Mouse (Mus musculus) layer of hippocampus, adult 11-12 months (tissue): Measurements from ENCODE around the gene E330021D16Rik.

Experiments
- DNase-seq: peaks from one replicate; pipeline ENCODE4 v3.0.0; 2022; ENCODE audit warnings: low spot score

E330021D16Rik gene

DNA sequence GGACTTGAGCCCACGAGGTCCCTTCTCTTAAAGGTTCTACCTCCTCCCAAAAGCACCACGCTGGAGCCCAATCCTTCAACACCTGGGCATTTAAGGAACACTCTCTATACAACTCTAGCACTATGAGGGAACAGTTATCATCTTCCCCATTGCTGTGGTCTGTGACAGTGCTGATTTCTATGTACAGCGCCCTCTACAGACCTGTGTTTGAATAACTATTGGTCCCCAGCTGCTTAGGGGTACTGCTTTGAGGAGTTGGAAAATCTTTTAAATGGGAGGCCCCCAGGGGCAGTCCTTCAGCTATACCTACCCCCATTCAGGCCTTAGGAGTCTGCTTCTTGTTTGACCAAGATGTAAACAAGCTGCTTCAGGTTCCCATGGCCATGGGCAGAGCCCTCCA lies 5.7 kb upstream of the E330021D16Rik start:
- DNase-seq = no peak

DNA sequence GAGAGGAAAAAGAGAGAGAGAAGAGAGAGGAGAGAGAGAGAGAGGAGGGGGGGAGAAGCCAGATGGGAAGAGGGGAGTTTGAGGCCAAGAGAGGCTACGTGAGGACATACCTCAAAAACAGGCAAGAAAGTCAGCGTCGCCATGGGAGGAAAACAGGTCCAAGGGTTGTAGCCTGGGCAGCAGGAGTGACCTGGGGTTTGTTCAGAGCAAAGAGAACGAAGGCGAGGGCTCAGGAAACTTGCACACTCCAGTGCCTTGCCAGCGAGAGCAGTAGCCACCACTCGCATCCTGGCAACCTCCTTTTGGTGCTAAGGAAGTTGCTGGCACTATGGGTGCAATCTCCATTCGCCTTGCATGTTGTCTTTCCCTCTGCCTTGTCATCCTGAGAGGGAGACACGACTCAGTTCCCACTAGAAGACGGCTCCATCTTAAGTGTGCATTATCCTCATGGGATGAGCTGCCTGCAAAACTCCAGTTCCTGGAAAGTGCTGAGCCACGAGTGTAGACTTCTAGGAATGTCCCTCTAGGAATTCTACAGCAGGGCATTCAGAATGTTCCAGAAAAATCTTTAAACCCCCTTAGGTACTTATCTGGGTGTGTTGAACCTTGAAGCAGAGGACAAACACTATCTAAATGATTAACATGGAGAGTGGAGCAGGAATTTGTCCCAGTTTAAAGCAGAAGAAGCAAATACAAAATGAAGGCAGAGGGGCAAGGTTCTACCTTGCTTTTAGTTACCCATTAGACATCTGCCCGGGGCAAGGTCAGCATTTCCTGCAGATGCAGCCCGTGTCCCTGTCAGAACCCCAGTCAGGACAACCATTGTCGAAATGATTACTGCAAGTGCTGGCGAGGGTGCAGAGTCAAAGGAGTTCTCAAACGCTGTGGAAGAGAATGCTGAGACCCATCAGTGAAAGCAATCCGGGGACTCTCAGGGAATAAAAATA lies 3.8 kb upstream of the E330021D16Rik start:
- DNase-seq = no peak

DNA sequence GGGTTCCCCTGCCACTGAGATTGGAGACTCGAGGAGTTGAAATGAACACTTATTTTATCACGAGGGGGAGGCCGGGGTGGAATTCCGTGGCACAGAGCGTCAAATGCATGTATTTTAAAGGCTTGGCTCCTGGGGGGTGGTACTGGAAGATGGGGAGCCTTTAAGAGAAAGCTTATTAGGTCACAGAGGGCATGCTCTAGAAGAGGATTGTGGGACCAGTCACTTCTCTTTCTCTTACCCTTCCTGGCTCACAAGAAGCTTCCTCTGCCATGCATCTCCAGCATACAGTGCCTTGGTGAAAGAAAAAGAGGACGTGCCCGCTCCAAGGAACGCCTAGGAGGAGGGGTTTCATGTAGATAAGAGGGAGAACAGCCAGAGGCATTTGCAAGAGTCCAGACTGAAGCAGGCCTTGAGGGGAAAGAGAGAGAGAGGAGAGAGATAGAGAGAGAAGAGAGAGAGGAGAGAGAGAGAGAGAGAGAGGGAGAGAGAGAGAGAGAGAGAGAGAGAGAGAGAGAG lies 3.0 kb upstream of the E330021D16Rik start:
- no peak for DNase-seq

DNA sequence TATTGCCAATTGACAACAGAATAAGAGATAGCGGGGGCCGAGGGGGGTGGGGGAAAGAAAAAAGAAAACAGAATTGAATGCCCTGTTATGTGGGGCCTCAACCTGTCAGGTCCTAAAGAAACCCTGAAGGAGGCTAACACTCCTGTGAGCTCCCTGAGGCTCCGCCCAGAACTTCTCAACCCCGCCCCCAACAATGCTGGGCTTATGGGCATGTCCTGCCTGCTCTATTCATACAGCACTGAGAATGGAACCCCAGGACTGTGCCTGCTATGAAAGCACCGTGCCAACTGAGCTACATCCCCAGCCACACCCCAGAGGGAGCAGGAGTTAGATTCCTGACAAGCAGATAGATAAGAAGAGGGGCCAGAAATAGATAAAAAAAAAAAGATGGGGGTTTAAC lies 2.5 kb upstream of the E330021D16Rik start:
- no peak for DNase-seq

DNA sequence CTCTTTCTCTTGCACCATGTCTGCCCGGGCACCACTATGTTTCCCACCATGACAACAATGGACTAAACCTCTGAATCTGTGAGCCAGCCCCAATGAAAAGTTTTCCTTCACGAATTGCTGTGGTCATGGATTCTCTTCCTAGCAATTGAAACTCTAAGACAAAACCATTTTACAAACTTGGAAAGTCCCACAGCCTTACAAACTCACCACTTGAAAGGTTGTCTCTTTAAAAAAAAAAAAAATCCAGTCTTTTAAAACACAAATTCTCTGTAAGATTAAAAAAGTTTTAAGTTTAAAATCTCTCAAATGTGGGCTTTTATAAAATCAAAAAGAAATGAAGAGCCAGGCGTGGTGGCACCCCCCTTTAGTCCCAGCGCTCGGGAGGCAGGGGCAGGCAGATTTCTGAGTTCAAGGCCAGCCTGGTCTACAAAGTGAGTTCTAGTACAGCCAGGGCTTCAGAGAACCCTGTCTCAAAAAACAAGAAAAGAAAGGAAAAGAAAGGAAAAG lies 1.5 kb downstream of the E330021D16Rik start:
- DNase-seq = no peak

DNA sequence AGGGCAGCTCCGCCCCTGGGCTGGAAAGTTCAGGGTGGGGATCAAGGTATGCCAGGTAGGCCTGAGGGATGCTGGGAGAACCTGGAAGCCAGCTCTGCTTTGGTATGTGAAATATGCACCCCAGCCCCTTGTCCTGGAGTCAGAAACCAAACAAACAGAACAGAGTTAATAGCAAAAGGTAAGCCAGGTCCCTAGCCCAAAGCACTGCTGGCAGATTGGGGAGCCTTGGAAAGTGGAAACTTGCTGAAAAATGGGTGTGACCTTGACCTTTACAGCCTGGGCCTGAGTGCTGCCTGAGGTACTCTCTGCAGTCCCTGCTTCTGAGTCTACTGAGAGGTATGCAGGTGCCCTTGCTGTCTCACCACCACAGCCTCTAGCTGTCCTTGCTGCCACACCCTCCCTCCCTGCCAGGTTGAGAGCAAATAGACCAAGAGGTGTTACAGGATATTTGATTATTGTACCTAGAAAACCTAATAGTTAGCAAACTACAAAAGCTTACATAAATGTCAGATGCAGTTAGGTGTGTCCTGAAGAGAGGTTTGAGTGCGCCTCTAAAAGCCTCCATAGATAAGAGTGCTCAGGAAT lies 7.7 kb downstream of the E330021D16Rik start:
- DNase-seq = no peak

DNA sequence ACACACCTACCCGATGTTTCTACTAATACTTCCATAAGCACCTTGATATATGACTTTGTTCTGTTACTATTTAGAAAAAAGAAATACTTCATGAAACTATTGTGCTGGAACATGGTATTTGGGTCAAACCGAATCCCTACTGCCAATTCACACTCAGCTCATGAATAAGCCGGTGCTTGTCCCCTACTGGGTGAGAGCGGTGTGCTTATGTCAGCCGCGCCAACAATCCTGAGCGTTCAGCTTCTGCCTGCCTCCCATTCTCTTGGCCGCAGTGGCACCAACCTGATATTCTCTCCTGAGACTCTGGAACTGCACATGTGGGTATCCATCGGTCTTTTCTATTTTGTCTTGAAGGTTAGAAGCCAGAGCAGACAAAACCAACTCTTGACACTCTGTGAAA lies 18.5 kb downstream of the E330021D16Rik start:
- DNase-seq = no peak

DNA sequence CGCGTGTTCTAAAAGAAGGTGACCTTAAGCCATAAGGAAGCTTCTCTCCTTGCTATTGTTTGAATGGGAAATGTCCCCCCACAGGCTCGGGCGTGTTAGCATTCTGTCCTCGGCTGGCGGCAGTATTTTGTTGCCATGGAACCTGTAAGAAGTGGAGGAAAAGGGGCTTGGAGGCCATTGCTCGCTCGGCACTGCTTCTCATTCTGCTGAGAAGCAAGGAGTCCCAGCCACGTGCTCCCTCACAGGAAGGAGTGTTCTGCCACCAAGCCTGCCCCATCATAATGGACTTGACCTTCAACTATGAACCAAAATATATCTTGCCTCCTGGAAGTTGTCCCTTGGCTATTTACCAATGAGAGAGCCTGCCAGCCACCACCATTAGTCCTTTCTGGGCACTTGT lies 25.1 kb downstream of the E330021D16Rik start:
- no peak for DNase-seq

DNA sequence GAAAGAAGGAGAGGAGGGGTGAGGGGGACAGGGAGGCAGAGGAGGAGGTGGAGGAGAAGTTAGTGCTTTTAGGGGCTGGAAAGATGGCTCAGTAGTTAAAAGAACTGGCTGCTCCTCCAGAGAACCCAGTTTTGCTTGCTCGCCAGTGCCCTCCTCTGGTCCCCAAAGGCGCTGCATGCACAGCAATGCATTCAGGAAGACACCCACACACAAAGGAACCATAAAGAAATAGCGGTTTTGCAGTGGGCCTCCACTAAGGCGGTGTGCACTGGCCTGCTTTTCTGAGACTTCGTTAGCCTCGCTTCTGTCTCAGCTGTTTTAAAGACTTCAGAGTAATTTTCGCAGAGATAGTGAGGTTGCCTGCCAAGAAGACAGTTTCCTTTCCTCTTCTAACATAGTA lies 30.1 kb downstream of the E330021D16Rik start:
- DNase-seq = peak; percentile 19

DNA sequence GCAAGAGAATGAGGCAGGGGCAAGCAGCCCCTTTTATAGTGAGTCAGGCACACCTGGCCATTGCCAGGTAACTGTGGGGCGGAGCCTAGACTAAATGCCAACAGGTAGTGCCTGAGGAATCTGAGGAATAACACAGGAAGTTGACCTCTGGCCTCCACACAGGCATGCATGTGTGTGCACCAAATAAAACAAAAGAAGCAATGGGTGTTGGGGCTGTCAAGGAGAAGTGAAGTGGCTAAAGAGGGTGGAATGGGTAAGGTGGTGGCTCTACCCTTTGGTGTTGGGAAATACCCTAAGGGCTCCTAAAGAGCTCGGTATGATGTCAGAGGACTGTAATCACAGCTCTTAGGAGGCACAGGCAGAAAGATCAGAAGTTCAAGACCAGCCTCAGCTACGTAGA lies 32.2 kb downstream of the E330021D16Rik start:
- no peak for DNase-seq

DNA sequence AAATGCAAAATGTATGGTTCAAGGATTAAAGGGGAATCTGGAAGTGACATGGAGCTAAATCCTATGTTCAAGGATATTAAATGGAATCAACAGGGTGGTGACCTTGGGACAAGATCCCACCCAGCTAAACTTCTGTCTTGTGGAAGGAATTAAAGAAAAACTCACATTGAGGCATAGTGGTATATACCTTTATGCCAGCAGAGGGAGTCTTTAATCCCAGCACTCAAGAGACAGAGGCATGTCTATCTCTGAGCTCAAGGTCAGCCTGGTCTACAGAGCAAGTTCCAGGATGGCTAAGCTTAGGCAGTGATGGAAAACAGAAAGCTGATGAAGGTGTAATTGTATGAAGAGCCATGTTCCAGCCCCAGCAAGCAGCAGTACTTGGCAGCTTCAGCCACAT lies 39.3 kb downstream of the E330021D16Rik start:
- no peak for DNase-seq

DNA sequence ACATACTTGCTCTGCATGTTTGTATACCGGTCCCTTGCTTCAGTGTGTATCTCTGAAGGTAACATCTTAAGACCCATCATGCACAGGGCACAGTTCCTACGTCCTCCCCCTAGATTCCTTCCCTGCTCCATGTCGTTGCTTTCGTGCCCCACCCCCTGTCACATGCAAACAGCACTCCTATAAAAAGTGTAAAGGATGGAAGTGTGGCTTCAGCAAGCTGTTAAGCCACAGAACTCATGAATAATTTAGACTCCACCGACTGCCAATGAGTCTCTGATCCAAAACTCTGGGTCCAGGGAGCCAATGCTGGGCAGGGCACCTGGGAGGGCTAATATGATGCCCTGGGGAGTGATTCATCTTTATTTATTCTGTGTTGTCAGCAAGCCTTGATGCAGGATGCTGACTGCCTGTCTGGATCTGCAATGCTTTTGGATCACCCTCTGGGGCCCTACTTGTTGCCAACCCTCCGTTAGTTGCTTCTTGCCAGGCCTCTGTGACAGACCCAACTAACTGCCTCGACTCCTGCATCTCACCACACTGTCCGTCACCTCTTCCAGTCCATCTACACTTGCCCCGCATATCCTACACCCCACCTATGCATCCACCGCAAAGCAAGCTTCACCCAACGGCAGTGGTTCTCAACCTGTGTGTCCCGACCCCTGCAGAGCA lies 50.8 kb downstream of the E330021D16Rik start:
- peak; percentile 15 for DNase-seq

DNA sequence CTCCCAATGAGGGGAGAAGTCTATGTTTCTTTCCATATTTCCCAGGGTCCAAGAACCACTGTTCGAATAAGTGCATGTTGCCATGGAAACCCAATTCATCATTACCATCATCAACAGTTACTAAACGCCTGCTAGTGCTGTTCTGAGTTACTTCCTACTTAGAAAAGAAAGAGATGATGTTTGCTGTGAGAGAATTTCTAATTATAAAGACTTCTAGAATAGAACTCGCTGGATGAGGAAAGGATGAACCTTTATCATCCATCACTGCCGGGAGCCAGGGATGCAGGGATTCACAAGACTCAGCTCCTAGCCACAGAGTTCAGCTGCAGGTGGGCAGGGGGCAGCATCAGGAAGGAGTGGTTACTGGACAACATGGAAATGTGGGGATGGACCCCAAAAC lies 51.4 kb downstream of the E330021D16Rik start:
- no peak for DNase-seq

DNA sequence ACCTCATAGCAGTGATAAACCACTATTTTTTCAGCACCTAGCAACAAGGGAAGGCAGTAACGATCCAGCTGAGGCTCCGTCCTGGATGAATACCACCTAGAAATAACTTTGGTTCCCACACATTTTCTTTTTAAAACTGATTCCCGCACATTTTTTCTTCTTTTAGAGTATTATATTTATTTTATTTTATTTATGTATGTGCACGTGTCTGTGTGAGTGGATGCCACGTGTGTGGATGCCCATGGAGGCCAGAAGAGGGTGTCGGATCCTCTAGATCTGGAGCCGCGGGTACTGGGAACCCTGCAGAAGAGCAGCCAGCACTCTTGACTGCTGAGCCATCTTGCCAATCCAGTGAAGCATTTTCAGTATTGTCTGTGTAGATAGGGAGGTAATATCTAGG lies 52.1 kb downstream of the E330021D16Rik start:
- DNase-seq = no peak

DNA sequence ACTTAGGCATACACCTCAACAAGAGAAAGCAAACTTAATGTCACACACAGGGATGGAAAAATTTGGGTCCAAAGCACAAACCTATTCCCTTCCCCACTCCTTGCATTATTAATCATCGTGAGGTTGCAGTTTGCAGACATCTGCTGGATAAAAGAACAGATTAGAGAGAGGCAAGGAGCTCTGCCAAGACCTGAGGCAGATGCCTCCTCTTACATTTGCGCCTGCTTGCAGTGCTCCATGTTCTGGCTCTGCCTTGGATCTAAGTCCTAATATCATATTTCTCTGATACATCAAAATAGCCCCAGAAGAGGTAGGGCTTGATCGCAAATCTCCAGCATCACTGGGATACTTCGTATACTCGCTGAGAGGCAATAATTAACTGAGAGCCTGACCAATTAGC lies 56.9 kb downstream of the E330021D16Rik start:
- peak; percentile 31 for DNase-seq

DNA sequence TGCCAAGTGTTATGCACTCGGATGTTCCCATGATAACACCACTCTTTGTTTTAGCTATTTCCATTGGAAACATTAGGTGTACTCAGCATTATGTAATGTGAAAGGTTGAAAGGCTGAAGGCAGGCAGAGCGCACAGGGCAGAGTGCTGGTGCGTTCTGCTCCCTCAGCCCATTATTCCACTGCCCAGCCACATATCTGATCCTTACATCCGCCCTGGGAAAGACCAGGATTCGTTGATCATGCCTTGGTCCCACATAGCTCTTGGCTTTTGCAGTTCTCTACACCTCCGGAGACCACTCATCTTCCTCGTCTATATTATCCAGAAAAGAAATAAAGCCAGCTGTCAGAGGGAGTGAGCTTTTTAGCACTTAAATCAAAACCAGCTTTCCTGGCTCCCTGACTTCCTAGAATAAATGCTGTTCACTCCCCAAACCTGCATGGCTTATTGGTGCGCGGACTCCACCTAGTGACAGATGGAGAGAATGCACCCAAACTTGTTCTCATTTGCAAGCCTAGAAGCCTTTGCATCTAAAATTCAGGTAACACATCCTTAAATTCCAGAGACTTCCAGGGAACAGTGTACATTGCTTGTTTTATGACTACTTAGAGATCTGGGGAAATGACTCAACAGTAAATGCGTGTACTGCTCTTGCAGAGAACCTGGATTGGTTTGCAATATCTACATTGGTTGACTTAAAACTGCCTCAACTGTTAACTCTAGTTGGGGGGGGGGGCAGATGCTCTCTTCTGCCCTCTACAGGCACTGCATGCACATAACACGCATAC lies 61.8 kb downstream of the E330021D16Rik start:
- DNase-seq = peak; percentile 89
